8 mouse cellular contexts compared by ENCODE assay signal in the genomic region with DNA sequence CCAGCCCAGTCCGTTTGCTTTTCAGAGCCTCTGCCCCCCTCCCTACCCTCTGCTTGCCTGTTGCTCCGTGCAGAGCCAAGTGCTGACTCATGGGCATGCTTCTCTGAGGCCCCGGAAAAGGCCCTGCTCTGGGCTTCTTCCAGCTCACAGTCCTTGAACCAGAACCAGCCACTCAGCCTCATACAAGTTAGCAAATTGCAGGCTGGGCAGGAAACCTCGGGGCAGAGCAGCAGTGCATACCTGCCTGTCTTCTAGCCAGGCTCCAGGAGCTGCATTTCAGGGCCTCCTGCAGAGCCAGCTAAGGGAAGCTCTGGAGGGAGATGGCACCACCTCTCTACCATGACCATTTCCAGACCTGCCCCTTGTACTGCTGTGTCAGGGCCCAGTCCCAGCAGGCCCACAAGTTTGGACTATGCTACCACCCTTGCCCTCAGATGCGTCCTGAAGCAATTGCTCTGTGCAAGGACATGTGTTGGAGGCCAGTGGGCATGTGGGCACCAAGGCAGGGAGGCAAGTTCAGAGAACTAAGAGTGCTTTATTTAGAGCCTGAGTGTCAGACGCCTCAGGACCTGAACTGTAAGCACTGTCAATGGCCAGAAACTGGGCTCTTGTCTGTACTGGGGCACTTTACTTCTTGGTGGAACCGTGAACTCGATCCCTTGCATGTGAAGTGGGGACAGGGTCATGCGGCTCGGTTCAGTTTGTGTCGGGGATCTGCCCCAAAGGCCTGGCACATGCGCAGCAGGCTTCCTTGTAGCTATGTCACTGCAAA. TPM values are rescaled to one million over a fixed set of nuclear protein-coding genes. Genes with fewer than 3 reads are reported as not detected.
DNase-seq lines count a peak whose midpoint lies in the region.

No protein-coding gene starts in this region.

- DNase-seq in ovary, adult 18-20 months (ENCODE audit: low spot score), result peak; percentile 87
- DNase-seq in ovary, postnatal 10 days (ENCODE audit: low spot score), result no peak
- peak; percentile 91 to 93 for DNase-seq in adrenal gland, postnatal 36 days
- DNase-seq in heart, adult 8-10 months (ENCODE audit: low spot score), result peak; percentile 77
- DNase-seq in kidney, postnatal 36 days, result peak; percentile 83 to 92
- peak; percentile 51 for DNase-seq in naive thymus-derived CD4-positive, alpha-beta T cell, adult 2 months (ENCODE audit: low read depth)
- DNase-seq in natural killer cell, adult 2 months (ENCODE audit: low spot score in 2 of 2), result no peak
- DNase-seq in frontal cortex, postnatal 25 days (ENCODE audit: low spot score in 2 of 2), result no peak

RNA-seq across cellular contexts. Expression of gene Ldhd, which starts 5.9 kb away (rescaled TPM):
- total RNA-seq in adrenal gland, postnatal 36 days (2021), result 10 to 100 TPM; 50.1 to 74.8 TPM
- 10 to 100 TPM; 48.8 to 58.2 (median 54.8) TPM for total RNA-seq in heart, adult 8-10 months (2022)

RNA-seq across cellular contexts. Expression of gene Zfp1, which starts 18.9 kb away (rescaled TPM):
- total RNA-seq in adrenal gland, postnatal 36 days (2021), result 1 to 10 TPM; 7.2 to 8.7 TPM
- 1 to 10 TPM; 5.6 to 8.6 (median 8.1) TPM for total RNA-seq in heart, adult 8-10 months (2022)

Comparison
In these comparisons a context has a peak if more than half of its experiments do, and no peak if none do; other contexts are left out.
1. DNase-seq: peak in ovary, adult 18-20 months (single experiment), adrenal gland, postnatal 36 days (2 of 2), heart, adult 8-10 months (single experiment), kidney, postnatal 36 days (2 of 2) and naive thymus-derived CD4-positive, alpha-beta T cell, adult 2 months (single experiment); none in ovary, postnatal 10 days (single experiment), natural killer cell, adult 2 months (0 of 2) and frontal cortex, postnatal 25 days (0 of 2).